Mouse (Mus musculus) embryo, embryonic 10.5 days (tissue): Measurements from ENCODE around the gene Nop9.

Experiments used
- DNase-seq: peaks from one replicate; pipeline ENCODE4 v3.0.0-alpha.2; 2015; ENCODE audit warnings: low spot score

Gene Nop9

GRCm38 (mm10) chr14:55745180-55745860 is at the start of gene Nop9, which contains the start of gene Dhrs1:
Gene Nop9, plus strand, starts transcription at chr14:55745693.
Gene Dhrs1, minus strand, starts transcription at chr14:55745690.
- peak; percentile 88 for DNase-seq

DNA sequence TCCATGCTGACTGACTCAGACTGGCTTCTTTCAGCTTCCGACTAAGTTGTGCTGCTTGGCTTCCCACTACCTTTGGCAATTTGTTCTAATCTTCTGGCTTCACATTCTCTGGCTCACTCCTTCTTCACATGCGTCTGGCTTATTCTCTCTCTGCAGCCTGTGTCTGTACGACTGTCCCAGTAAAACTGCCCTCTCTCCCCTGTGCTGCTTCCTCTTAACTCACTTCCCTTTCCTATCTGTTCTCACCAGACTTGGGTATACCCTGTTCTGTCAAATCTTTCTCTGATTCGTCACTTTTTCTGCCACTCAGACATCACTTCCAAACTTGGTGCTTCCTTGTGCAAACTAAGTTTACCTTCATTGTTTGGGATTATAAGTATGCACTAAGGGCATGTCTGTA is 48.3 kb upstream of the Nop9 start:
- no peak for DNase-seq

GRCm38 (mm10) chr14:55701131-55701530 is 44.4 kb upstream of the Nop9 start:
- DNase-seq = no peak

GRCm38 (mm10) chr14:55702761-55703160 is 42.7 kb upstream of the Nop9 start:
- no peak for DNase-seq

DNA sequence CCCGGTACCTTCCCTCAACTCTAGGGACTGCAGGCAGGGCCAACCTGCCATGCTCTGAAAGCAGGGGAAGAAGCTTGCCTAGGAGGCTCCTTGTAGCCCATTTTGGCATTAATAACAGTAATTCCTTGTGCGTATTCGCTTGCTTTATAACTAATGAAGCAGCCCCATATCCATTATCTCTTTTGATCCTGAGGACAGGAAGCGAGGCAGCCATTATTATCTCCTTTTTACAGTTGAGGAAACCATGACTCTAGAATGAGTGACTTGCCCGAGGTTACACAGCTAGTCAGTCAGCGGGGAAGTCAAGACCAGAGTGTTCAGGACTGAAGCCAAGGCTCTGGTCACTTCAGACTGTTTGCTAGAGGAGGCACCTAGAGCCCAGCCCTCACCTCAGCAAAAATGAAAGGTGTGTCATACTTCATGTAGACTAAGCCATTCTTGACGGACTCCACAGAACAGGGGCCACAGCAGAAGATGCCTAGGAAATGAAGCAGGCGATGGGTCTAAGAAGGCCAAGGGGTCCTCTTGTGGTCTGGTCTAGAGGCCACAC is 39.4 kb upstream of the Nop9 start:
- no peak for DNase-seq

DNA sequence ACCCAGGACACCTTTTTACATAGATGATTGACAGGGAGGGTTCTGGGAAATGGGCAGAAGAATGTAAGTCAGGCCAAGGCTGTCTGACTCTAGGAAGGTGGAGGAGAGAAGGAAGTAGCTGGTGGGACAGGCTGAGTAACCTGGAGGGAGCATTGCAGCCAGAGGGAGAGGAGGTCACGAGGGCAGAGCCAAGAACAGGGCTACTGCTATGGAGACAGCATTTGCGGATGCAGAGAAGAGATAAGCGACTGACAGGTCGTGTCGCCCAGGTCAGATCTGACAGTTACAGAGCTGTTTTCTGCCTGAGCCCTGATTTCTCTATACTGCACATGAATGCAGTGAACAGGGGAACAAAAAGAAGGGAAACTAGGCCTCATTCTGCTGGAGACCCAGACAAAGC is 38.1 kb upstream of the Nop9 start:
- DNase-seq = no peak

DNA sequence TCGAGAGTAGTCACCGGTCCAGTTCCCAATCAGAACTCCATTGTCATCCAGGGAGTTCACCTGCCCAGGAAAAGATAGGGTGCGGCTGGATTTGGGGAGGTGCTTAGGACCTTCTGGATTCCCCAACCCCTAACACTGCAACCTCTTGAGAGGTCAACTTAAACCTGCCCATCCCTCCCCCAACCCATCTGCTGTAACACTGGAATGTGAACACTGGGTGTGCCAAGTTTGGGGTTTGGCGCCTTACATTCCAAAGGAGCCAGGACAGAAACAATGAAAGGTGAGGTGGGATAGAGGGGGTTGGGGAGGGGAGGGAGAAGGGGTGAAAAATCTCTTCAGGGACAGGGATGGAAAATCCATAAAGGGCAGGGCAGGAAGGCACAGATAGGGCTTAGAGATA is 36.0 kb upstream of the Nop9 start:
- no peak for DNase-seq

DNA sequence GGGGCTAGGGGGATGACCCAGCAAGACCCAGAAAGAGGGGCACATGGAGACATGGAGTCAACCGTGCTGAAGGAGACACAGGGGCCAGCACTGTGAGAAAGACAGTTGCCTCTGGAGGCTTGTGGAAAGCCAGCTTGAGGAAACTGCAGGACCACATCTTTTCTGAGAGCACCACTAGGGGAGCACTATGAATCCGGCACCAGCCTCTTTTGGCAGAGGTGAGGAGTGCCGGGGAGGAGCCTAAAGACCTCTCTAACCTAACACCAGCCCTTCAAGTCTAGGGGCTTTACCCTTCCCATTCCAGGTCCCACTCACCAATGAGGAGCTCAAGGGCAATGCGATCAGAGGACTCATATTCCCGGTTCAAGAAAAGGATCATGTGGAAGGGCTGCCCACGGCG is 33.7 kb upstream of the Nop9 start:
- DNase-seq = no peak

GRCm38 (mm10) chr14:55713007-55713728 is 32.3 kb upstream of the Nop9 start:
- DNase-seq = peak; percentile 44

GRCm38 (mm10) chr14:55713729-55714122 is 31.8 kb upstream of the Nop9 start, which contains the start of gene Tgm1:
Gene Tgm1, minus strand, starts transcription at chr14:55713926.
- DNase-seq = no peak

DNA sequence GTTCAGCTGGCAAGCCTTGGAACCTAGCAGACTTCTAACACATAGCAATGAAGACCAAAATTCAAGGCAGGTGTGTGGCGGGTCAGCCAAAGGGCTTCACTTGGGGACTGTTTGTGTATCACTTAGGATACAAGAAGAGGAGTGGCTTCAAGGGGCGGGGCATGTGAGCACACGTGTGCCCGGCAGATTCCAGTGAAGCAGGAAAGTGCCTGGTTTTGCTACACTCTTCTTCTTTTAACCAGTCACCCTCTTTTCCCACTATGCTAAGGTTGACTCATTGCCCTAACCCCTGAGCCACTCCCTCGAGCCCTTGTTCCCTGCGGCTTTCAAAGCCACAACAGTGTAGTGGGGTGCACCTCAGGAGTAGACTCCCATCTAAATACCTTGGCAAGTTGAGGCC is 30.6 kb upstream of the Nop9 start:
- peak; percentile 18 for DNase-seq

GRCm38 (mm10) chr14:55716271-55716670 is 29.2 kb upstream of the Nop9 start:
- no peak for DNase-seq

- no peak for DNase-seq
Measured at GRCm38 (mm10) chr14:55716884-55717283, 28.6 kb upstream of the Nop9 start.

DNA sequence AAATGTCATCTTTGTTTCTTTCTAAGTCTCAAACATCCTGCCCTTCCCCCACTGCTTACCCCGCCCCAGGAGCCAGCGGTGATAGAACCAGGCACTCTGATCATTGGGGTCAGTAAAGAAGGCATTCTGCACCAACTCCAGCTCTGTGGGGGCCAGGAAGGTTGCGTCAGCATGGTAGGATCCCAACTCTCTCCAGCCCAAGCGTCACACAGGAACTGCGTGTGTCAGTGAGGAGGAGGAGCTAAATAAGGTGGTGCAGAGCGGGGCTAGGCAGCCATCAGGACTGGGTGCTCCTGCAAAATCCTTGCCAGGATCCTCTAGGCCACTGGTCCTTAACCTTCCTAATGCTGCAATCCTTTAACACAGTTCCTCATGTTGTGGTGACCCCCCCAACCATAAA is 25.8 kb upstream of the Nop9 start:
- no peak for DNase-seq

DNA sequence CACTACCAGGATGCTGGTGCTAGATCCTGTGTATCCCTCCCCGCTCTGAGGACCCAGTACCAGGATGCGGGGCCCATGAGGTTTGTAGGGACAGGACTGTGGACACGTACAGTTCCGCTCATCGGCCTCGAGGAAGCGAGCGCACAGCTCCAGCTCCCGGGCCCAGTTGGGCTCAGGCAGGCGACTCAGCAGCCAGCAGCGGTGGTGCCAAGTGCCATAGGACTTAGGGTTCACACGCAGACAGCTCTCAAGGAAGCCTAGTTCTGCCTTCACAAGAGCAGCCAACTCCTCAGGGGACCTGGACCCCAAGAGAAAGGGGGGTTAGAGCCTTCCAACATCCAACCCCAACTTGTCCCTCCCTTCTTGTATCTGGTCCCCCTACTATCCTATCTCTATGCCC is 24.8 kb upstream of the Nop9 start:
- DNase-seq = no peak

DNA sequence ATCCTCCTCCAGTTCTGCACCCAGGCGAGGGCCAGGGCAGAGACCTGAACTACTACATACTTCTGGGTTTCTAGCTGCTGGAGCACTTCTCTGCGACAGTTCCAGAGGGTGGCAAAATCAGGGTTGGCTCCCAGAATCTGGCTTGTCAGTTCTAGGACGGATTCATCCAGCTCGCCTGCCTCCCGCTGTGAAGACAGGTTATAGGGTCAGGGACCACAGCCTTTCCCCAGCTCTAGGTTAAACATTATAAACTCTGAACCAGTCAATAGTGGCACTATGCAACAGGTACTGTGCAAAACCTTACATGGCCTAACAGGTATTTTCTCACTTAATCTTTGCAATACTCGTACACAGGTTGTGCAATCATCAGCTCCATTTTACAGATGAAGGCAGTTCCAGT is 24.4 kb upstream of the Nop9 start:
- DNase-seq = no peak

DNA sequence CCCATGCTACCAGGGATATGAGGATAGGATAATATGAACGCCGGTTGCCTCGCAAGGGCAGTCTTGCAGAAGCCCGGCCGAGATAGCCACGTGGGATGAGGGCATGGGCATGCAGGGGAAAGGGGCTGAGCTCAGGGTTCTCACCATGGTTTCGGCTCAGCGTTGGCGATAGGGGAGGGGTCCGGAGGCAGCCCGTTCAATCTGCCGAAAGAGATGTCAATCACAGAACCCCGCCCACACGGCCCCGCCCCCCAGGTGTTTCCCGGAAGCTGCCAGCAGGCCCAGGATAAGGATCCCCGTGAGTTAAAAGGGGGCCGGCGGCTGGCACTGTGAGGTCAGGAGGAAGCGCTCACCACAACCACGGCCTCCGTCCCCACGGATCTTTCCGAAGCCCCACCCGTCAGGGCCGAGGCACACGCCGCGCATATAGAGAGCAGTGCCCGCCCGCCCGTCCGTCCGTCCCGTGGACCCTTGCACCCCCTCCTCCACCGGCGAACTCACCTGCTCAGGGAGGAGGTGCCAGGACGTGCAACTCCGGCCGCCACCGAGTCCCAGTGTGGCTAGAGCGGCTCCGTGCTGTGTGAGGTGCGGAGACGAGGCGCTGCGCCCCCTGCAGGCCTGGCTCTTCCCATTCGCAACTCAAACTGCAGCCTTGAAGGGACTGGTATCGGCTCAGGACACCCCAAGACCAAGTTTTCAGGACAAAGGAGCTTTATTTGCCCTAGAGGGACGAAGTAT is 23.6 kb upstream of the Nop9 start, which contains the start of gene Rabggta:
Gene Rabggta, minus strand, starts transcription at position 564 of the 738 bp plus-strand sequence.
- peak; percentile 95 for DNase-seq

- DNase-seq = no peak
Measured at GRCm38 (mm10) chr14:55722438-55722945, 23.0 kb upstream of the Nop9 start.

DNA sequence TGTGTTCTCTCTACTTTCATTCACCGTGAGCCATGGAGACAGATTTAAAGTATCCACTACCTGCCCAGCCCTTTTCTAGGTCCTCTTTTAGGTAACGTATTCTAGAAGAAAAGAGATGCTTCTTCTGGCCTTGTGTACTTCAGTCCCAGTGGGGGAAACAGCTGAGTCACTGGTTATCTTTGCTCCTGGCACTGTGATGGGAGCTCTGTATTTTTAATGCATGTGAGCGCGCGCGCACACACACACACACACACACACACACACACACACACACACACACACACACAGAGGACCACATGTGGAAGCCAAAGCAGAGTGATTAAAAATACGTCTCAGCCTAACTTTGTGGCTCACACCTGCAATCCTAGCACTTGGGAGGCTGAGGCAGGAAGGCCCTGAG is 22.1 kb upstream of the Nop9 start:
- no peak for DNase-seq

- no peak for DNase-seq
Measured at GRCm38 (mm10) chr14:55724411-55724871, 21.1 kb upstream of the Nop9 start.

- DNase-seq = no peak
Measured at GRCm38 (mm10) chr14:55726261-55726660, 19.2 kb upstream of the Nop9 start.
